Mouse (Mus musculus) heart, adult 9 months (tissue): Measurements from ENCODE around the gene Cmtm8.

Experiments used
- DNase-seq, 2 experiments: peaks; one replicate each; pipeline ENCODE4 v3.0.0; 2022; ENCODE audit warnings: low spot score in 2 of 2

Cmtm8 gene

DNA sequence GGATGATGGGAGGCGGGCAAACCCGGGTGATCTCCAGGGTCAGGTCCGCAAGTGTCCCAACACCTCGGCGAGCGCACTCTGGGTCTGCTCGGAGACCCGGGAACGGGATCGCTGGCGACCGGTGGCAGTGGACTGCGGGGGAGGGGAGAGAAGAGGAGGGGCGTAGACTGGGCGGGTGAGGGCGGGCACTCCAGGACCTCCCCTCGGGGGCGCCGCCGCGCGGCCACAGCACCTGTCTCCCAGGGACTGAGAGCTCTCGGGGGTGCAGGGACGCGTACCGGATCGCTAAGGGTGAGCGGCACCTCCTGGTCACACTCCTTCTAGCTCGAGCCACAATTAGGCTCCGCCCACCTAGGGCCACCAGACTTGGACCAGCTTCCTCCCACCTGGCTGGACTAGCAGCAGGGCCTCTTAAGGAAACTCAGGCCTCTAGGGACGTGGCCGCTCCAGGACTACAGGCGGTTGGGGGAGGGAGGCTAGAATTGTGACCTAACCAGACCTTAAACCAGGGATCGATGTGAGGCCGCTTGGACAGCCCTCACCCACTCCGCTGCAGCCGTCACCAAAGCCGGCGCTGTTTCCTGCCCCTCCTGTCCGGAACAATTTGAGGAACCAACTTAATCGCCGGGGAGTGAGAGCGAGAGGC is at the start of gene Cmtm8:
Cmtm8 (minus strand) TSS at position 140 of the 646 bp plus-strand sequence.
- DNase-seq: peak; percentile 74 to 81

DNA sequence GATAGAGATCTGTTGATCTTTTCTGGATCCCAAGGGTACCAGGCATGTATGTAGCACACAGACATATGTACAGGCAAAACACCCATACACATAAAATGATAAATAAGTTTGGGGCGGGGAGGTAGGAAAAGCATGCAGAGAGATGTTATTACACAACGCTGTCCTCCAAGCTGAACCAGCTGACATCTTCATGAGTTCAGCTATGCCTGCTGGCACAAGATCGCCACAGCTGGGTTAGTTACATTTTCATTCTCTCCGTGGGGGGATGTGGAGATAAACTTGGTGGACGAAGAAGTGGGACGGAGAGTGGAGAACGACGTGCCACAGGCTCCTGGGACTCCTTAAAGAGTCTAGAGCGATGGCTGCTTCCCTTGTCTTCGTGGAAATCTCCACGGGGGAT is 49.0 kb upstream of the Cmtm8 start:
- DNase-seq: no peak

DNA sequence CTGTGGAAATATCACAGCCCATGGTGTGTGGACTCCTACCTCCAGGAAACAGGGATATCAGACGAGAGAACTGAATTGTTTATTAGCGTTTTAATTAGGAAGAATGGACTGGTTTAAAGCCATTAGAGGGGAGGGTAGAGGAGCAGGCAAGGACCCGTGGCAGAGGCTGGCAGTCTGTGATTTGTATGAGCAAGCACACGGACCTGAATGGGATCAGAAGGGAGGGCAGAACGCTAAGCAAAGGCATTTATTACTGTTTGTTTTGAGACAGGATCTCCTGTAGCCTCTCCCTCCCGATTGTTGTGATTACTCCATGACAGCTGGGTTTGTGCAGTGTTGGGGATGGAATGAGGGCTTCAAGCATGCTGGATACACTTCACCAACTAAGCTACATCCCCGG is 46.4 kb upstream of the Cmtm8 start:
- no peak for DNase-seq

DNA sequence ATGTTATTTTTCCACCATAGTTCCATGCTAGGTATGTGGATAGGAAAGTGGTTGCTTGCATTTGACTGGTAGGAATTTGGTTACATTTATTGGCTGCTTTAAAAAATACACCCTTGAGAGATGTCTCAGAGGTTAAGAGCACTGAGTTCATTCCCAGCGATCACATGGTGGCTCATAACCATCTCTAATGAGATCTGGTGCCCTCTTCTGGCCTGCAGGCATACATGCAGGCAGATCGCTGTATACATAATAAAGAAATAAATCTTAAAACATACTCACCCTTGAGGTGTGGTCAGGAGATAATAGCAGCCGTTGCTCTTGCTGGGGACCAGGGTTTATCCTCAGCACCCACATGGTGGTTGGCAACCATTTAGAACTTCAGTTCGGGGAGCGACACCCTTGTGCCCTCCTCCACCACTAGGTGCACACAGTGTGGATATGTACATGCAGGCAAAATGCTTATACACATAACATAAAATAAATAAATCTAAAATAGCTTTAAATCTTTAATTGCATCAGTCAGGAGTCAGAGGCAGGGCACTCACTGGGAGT is 45.0 kb upstream of the Cmtm8 start:
- DNase-seq: no peak

DNA sequence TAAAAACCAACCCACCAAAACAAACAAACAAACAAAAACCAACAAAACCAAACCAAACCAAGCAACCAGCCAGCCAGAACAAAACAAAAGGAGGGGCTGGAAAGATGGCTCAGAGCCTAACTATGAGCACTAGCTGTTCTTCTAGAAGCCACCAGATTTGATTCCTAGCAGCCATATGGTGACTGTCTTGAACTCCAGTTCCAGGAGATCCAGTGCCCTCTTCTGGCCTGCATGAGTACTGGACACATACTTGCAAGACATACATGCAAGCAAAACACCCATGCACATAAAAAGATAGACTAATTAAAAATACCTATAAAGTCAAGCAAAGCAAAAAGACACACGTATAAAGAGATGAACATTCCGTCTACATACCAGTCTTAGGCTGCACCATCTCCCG is 43.7 kb upstream of the Cmtm8 start:
- DNase-seq: no peak

DNA sequence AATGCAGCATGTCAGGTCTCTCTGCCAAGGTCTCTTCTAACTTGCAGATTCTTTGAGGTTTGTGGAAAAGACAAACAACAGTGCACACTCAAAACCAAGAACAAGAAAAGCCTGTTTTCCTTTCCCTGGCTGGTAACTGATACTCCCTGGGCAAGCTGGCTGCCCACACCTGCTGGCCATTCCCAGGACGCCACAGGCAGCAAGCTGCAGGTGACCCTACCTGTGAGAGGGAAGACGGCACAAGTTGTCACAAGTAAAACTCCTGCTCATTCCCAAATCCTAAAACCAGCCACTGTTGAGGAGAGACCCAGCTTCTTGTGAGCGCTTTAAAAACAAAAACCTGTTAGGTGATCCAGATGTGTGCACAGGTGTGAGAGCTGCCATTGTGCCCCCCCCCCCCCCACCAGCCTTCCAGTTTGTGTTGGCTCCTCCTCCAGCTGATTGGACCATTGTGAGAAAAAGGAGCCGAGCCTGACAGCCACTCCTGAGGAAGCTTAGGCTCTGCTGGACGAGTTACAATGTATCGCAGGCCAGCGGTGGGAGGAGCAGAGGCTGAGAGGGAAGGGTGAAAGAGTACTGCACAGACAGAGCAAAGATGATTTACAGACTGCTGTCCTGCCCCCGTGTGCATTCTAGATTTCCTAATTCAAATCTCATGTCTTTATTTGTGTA is 42.2 kb upstream of the Cmtm8 start:
- DNase-seq: no peak

DNA sequence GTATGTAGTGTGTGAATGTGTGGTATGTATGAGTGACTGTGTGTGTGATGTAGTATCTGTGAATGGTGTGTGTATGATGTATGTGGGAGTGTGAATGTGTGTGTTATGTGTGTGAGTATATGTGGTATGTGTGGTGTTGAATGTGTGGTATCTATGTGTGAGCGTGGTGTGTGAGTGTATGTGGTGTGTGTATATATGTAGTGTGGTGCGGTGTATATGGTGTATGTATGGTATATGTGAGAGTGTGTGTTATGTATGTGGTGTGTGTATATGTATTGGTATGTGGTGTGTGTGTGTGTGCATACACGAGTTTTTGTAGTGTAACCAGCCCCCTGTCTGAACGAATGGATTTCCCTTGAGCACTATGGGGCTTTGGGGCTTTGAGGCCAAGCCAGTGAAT is 41.6 kb upstream of the Cmtm8 start:
- no peak for DNase-seq

DNA sequence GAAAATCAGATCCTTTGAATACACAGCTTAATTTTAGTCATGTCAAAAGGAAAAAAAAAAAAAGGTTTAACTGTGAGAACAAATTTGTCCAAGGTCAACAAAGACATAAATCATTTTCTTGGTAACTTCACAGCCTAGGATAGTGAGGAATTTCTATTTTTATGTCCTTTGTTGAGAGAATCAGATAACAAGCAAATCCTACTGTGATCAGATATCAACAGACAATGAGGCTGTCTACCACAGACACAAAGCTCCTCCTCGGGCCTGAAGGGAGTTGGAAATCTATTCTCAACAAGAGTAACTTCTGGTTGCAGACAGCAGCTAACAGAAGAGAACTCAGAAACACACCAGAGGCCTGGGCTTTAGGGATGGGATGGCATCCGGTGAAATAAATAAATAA is 38.0 kb upstream of the Cmtm8 start:
- DNase-seq: no peak

DNA sequence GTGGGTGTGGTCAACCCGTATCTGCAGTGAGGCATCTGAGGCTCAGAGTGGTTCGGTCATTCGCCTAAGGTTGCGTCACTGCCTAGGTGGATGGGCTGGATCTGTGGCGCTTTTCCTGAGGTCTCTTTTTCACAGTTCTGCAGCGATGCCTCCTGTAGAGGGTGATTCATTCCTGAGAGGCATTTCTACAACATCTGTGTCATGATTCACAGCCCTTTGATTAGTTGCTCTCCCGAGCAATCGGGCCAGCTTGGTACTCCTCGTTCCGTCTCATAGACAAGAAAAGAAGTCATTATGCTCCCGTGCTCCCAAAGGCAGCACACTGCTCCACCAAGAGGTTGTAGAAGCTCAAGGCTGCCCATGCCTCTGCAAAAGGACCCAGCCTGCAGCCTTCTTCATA is 11.4 kb upstream of the Cmtm8 start:
- DNase-seq: no peak

DNA sequence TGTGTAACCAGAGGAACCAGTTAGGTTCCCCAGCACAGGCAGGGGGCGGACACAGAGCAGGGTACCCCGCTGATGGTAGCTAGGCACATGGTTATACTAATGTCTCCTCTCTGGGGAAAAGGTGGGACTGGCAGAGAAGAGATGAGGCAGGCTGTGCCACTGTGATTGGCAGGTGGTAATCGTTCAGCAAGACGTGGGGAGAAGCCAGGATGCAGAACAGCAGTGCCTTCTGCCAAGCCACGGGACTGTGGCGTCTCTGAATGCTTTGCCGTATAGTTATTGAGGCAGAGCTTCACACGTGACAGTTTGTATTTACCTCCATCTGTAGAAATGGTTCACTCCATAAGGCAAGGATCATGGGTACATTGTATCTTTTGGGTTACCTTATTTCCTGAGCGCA is 10.7 kb upstream of the Cmtm8 start:
- no peak for DNase-seq

DNA sequence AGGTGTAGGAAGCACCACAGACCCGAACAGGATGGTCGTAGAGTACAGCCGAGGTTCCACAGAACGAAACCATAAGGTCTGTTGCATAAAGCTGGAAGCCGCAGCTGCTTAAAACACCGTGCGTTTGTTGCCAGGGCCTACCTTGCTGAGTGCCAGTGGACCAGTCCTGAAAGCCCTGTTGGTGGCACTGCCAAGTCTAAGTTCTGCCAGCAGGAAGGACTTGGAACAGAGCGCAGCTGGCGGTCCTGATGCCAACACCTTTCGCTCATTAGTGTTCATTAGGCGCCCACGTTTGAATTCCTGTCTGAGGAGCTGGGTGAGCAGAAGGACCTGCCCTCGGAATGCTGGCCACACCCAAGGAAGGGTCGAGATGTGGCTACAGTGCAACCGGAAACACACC is 9.4 kb upstream of the Cmtm8 start:
- peak in 1 of 2 experiments; percentile 5 for DNase-seq

DNA sequence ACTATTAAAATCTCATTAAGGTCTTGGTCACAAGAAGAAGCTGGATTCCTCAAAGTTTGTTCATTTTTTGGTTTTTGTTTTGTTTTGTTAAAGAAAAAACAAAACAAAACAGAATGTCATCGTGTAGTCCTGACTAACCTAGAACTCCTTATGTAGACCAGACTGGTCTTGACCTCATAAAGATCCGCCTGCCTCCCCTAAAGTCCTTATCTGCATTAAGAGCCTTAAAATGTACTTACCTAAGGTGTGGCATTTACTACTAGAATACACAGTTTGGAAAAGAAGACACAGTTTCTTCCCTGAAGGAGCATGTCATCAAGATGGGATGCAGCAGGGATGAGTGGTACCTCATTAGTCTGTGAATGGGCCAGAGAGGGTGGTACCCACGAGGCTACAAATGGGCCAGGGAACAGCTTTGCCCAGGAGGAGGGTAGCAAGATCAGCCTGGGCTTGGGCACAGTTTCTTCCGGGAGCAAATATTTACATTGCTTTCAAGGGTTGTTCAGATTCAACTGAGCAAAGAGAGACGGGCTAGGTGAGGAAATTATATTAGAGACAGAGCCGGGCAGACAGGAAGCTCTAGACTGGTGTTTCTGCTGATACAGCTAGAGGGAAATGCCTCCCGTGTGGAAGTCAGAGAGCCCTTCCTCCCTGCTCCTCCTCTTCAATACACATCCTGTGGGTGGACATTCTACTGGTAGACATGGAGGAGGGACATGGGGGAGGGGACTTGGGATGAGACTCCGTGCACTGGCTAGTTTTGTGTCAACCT is 7.6 kb upstream of the Cmtm8 start:
- DNase-seq: no peak

DNA sequence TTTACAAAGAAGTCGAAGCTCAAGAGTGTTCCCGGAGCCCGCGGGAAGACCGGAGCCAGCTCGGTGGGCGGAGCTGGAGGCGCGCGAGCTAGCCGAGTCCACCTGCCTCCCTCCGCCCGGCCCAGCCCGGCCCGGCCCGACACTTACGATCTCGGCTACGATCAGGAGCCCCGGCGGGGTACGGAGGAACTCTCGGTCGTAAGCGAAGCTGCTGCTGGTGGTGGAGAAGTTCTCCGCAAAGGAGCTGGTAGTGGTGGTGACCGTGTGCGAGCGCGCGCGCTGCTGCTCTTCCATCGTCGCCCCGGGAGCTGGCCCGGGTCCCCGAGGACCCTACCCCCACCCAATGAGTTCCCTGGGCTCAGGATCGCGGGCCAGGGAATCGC is 331 bp downstream of the Cmtm8 start:
- DNase-seq: peak in 1 of 2 experiments; percentile 13

DNA sequence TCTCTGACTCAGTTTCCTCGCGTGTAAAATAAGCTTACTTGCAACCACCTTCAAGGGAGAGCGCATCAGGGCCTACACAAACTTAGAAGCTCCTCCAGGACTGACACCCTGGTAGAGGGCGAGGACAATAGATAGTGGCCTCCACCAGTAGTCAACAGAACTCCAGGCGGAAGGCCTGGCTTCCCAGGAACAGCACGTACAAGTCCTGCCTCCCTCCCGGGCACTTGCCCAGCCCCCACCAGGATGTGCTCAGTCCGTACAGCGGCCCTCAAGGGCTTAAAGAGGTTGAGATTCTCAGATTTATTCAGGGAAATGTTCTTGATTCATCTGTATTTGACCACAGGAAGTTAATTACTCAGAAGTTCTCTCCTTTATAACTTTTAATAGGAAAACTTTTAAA is 1.1 kb downstream of the Cmtm8 start:
- DNase-seq: peak; percentile 18 to 44

DNA sequence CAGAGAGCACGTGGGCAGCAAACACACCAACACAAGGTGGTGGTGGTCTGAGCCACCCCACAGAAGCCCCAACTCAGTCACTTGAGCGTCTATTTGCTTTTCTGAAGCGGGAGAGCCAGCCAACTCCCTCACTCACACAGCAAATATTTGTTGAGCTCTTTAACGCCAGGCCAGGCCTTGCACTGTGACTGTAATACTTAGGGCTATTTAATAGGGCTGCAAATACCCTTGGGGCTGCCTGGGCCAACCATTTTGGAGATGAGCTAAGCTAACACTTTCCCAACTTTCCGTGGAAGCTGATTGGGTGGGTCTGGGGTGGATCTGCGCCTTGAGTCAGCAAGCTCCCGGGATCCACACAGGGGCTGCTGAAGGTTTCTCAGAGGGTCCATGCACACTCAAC is 1.7 kb downstream of the Cmtm8 start:
- no peak for DNase-seq

DNA sequence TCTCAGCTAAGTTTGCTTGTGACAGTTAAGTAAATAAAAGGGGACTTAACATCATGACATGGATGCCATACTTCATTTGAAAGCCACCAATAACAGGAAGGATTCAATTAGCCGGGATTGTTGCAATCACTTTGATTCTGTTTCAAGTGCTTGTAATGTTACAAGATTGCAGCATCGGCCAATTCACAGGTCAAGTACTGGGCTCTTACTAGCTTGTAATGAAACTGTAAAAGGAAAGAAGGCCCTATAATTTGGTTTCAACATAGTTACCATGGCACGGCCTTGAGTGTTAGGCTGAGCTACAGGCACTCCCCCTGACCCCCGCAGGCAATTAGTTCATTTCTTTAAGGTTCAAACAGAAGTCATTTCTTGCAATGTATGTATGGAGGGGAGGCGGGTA is 5.1 kb downstream of the Cmtm8 start:
- DNase-seq: no peak

DNA sequence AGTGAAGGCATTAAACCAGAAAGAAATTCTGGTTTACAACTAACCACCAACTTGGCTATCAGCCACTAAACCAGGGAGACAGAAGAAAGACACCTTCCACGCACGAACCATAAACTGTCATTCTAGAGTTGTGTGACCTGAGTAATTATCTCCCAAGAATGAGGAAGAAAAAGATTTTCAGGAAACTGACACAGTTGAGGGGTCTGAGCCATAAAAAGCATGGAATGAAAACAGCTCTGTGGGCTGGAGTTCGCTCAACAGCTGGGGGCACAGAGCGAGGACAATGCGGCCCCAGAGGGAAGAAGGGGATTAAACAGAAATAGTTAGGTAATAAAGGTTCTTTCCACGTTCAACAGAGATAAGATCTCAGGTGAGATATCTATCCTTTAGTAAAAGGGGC is 12.4 kb downstream of the Cmtm8 start:
- DNase-seq: no peak

DNA sequence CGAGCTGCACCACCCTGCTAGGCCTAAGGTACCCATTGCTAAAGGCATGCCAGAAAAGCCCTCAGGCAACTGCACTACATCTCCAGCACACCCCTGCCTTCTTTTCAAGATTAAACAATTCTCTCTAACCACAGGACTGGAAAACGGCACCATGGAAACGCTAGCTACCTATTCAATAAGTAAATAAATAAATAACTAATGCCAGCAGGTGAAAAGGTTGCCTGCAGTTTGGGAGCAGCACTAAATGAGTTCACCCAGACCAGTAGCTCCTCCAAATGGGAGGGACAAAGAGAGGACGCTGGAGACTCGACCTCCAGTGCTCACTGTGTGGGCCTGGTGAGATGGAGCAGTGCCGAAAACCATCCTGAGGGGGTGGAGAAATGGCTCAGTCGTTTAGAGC is 13.6 kb downstream of the Cmtm8 start:
- no peak for DNase-seq

DNA sequence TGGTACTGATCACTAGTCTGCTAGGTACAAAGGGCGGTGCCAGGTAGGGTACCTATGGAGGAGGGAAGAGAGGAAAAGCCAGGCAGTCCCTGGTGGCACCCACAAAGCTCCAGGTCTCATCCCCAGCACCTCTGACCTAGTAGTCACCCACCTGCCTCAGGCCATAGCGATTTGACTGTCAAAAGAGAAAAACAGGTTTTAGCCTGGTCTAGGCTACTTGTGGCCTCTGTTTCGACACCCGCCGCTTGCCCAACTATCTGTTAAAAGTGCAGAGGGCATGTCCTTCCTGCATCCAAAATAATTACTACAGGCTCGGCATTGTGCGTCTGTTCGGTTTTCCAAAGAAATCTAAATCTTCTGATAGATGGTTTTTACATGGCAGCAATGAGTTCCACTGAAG is 14.3 kb downstream of the Cmtm8 start:
- DNase-seq: no peak

DNA sequence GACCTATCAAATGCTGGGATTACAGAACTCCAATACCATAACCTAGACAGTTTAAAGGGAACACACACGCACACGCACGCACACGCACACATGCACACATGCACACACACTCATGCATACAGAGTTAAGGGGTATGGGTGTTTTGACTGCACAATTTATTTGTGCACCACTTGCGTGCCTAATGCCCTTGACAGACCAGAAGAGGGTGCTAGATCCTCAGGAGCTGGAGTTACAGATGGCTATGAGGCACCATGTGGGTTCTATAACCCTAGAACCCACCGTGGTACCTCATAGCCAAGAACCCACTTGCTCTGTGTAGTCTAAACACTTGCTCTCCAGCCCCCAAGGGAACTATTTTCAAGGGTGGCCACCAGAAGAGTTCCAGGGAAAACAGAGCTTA is 15.6 kb downstream of the Cmtm8 start:
- DNase-seq: no peak

DNA sequence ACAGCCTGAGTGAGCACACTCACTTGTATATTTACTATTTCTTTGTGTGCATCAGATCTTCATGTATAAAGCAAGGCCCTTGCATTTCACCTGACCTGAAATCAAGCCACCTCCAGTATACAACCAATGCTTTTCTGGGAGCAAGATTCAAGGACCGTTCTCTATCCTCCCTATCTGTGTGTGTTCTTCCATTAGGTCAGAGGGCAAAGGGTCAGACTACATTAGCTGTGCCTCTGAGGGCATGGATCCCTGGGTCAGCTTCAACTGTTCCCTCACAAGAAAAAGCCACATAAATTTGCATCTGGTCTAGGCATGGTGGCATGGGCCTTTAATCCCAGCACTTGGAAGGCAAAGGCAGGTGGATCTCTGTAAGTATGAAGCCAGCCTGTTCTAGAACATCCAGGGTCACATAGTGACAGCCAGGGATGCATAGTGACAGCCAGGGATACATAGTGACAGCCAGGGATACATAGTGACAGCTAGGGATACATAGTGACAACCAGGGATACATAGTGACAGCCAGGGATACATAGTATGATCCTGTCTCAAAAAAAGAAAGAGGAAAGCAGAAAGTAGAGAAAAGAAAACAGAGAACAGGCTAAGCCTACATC is 16.6 kb downstream of the Cmtm8 start:
- no peak for DNase-seq

DNA sequence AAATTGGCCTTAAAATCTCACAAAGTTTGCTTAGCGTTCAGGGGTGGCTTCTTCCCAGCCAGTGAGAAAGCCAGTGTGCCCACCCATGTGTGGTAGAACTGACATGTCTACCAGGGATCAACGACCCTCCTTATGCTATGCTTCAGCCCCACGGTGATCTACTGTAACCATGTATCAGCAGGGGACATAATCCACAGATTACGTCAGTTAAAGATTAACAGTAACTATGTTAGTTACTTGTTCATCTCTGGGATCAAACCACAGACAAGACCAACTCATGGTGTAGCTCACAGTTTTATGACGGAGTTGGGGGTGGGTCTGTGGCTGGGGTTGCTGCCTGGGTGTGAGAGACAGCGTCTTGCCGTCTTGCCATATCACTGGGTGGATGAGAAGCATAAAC is 19.8 kb downstream of the Cmtm8 start:
- no peak for DNase-seq
